Comparison of ENCODE assay signal across 8 mouse cellular contexts in the genomic region with DNA sequence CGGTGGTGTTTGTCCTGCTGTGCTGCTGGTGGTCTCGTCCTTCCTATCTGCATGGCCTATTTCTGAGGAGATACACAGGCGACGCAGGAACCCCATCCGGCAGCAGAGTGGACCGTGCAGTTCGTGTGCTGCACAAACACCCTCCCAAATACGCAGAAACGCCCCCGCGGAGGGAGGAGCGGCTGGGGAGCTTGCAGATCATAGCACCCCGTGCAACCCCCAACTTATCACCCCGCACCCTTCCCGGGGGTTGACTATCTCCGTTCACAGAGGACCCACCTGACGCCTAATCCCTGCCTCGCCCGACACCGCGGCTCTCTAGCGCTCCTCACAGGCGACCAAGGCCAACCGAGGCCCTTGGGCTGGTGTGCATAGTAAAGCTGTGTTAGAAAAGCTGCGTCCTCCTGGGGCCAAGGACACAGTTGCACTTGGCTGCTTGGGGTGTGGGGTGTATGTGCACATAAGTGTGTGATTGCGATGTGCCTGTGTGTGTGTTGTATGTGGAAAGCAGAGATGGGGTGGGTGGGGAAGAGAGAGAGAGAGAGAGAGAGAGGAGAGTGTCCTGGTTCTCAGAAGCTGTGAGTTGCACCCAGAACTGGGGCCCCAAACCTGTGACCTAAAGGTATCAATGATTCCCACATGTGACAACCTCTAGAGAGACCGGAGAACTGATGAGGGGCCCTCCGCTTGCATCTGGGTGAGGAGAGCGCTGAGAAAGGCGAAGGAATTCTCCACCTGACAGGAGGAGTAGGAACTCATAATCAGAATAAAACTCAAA. TPM values are rescaled to one million over a fixed set of nuclear protein-coding genes. Genes with fewer than 3 reads are reported as not detected.
DNase-seq lines count a peak whose midpoint lies in the region; ATAC-seq and TF ChIP-seq lines count a peak whose summit lies in the region.

No protein-coding gene starts in this region.

- peaks cover 6% of the 10 kb centered on the region; the same call in 1 of the 2 replicates for H3K4me1 ChIP-seq in forebrain, embryonic 15.5 days
- H3K4me1 ChIP-seq in kidney, postnatal 0 days (replicated peaks; ENCODE audit: insufficient read depth, low read length): 0 out of 2 replicates have a peak, but pooled peaks cover 3% of the 10 kb centered on the region
- peaks cover 44% of the 10 kb centered on the region for H3K4me1 ChIP-seq in liver, embryonic 11.5 days (replicated peaks; ENCODE audit: control insufficient read depth, insufficient read depth, low read length)
- H3K4me1 ChIP-seq in neural tube, embryonic 11.5 days (ENCODE audit: control insufficient read depth, insufficient read depth, low read length): no peaks in the 10 kb centered on the region

- H3K9ac ChIP-seq in forebrain, embryonic 15.5 days (replicated peaks): peak overlapping the region; percentile 33
- H3K9ac ChIP-seq in kidney, postnatal 0 days (ENCODE audit: low read depth, low read length): 0 out of 2 replicates have a peak overlapping the region, but pooled peaks have one; percentile 32
- peak overlapping the region; percentile 69 for H3K9ac ChIP-seq in liver, embryonic 11.5 days (ENCODE audit: low read depth, low read length)
- 0 out of 2 replicates have a peak overlapping the region, but pooled peaks have one; percentile 32 for H3K9ac ChIP-seq in neural tube, embryonic 11.5 days (ENCODE audit: low read length)

- peak; percentile 55 for TF ChIP-seq CTCF in kidney, postnatal 0 days (IDR thresholded peaks at IDR 0.05; ENCODE audit: low read depth)

- no peaks in the 10 kb centered on the region for H3K27me3 ChIP-seq in forebrain, embryonic 15.5 days
- H3K27me3 ChIP-seq in kidney, postnatal 0 days (ENCODE audit: insufficient read depth, low read length): no peaks in the 10 kb centered on the region
- H3K27me3 ChIP-seq in liver, embryonic 11.5 days (replicated peaks; ENCODE audit: control insufficient read depth, insufficient read depth, low read length): no peaks in the 10 kb centered on the region
- H3K27me3 ChIP-seq in neural tube, embryonic 11.5 days (ENCODE audit: control insufficient read depth, insufficient read depth, low read length): no peaks in the 10 kb centered on the region; the same call in 1 of the 2 replicates

- peak; percentile 60; the same call in 1 of the 2 replicates for ATAC-seq in forebrain, embryonic 15.5 days (replicated peaks)
- ATAC-seq in kidney, postnatal 0 days (replicated peaks; ENCODE audit: low FRiP score, low read depth): 0 out of 2 replicates have a peak, but pooled peaks have one; percentile 30
- ATAC-seq in liver, embryonic 11.5 days (replicated peaks; ENCODE audit: low FRiP score): peak; percentile 92
- ATAC-seq in neural tube, embryonic 11.5 days (ENCODE audit: insufficient read depth, low FRiP score, low TSS enrichment): no peak
- ATAC-seq in activated CD4-positive, CD25-positive, alpha-beta regulatory T cell, adult 4 months: no peak

- peak overlapping the region; percentile 32 for H3K4me3 ChIP-seq in forebrain, embryonic 15.5 days
- peak overlapping the region; percentile 15 for H3K4me3 ChIP-seq in kidney, postnatal 0 days (replicated peaks; ENCODE audit: low read depth, low read length)
- peak overlapping the region; percentile 46 for H3K4me3 ChIP-seq in liver, embryonic 11.5 days (ENCODE audit: low read depth, low read length)
- H3K4me3 ChIP-seq in neural tube, embryonic 11.5 days (ENCODE audit: low read depth, low read length): 0 out of 2 replicates have a peak overlapping the region, but pooled peaks have one; percentile 9

- H3K4me2 ChIP-seq in forebrain, embryonic 15.5 days (replicated peaks): peak overlapping the region; percentile 55
- H3K4me2 ChIP-seq in kidney, postnatal 0 days (ENCODE audit: low read length): peak overlapping the region; percentile 55
- H3K4me2 ChIP-seq in liver, embryonic 11.5 days: peak overlapping the region; percentile 70
- H3K4me2 ChIP-seq in neural tube, embryonic 11.5 days (ENCODE audit: low read depth): peak overlapping the region; percentile 50

- no peaks in the 10 kb centered on the region for H3K36me3 ChIP-seq in forebrain, embryonic 15.5 days
- no peaks in the 10 kb centered on the region for H3K36me3 ChIP-seq in kidney, postnatal 0 days (ENCODE audit: insufficient read depth, low read length)
- H3K36me3 ChIP-seq in liver, embryonic 11.5 days (ENCODE audit: control insufficient read depth, insufficient read depth, low read length): no peaks in the 10 kb centered on the region
- no peaks in the 10 kb centered on the region for H3K36me3 ChIP-seq in neural tube, embryonic 11.5 days (ENCODE audit: control insufficient read depth, insufficient read depth, low read length)

- peak; percentile 15 for DNase-seq in thymus, postnatal 14 days
- no peak for DNase-seq in thymus, postnatal 10 days (ENCODE audit: low spot score in 2 of 2)
- DNase-seq in cerebellum, adult 18-20 months: peak; percentile 64 to 67
- DNase-seq in kidney, postnatal 0 days (ENCODE audit: low spot score): peak; percentile 44
- DNase-seq in liver, embryonic 11.5 days (ENCODE audit: low spot score): peak; percentile 87
- DNase-seq in neural tube, embryonic 11.5 days (ENCODE audit: low spot score): peak; percentile 53

- WGBS in forebrain, embryonic 15.5 days: 18% methylated on average over 29 of the region's 30 CpGs
- 15% methylated on average over 28 of the region's 30 CpGs for WGBS in kidney, postnatal 0 days
- 8% methylated on average over 30 of the region's 30 CpGs for WGBS in liver, embryonic 11.5 days
- 16% methylated on average over 25 of the region's 30 CpGs for WGBS in neural tube, embryonic 11.5 days

- no peak overlapping the region for H3K27ac ChIP-seq in forebrain, embryonic 15.5 days (replicated peaks)
- H3K27ac ChIP-seq in kidney, postnatal 0 days: no peak overlapping the region
- H3K27ac ChIP-seq in liver, embryonic 11.5 days (ENCODE audit: low read depth, low read length): peak overlapping the region; percentile 98
- H3K27ac ChIP-seq in neural tube, embryonic 11.5 days (ENCODE audit: low read depth, low read length): no peak overlapping the region

- H3K9me3 ChIP-seq in forebrain, embryonic 15.5 days: no peaks in the 10 kb centered on the region
- no peaks in the 10 kb centered on the region for H3K9me3 ChIP-seq in kidney, postnatal 0 days (replicated peaks; ENCODE audit: low read length)
- no peaks in the 10 kb centered on the region for H3K9me3 ChIP-seq in liver, embryonic 11.5 days (ENCODE audit: control insufficient read depth, low read length)
- no peaks in the 10 kb centered on the region for H3K9me3 ChIP-seq in neural tube, embryonic 11.5 days (ENCODE audit: control insufficient read depth, low read length)

RNA-seq across cellular contexts. Expression of gene Pklr, which starts 3.5 kb away (rescaled TPM):
- polyA plus RNA-seq in forebrain, embryonic 15.5 days (2015; fragmentation: Nextera tagmentation; extraction: Ambion mirVana): 0.06 and 0.10 TPM in 2 replicates
- polyA plus RNA-seq in kidney, postnatal 0 days (2015; fragmentation: Nextera tagmentation; extraction: Ambion mirVana): 3.7 and 6.8 TPM in 2 replicates
- polyA plus RNA-seq in liver, embryonic 11.5 days (2014; fragmentation: Nextera tagmentation; extraction: Ambion mirVana): 117 and 144 TPM in 2 replicates
- polyA plus RNA-seq in neural tube, embryonic 11.5 days (2014; fragmentation: Nextera tagmentation; extraction: Ambion mirVana): 1.5 and 2.4 TPM in 2 replicates
- not detected for polyA plus RNA-seq in activated CD4-positive, CD25-positive, alpha-beta regulatory T cell, adult 4 months (2017; shearing (Covaris generic))

RNA-seq across cellular contexts. Expression of gene Hcn3, which starts 27.5 kb away (rescaled TPM):
- 30.1 and 34.3 TPM in 2 replicates for polyA plus RNA-seq in forebrain, embryonic 15.5 days (2015; fragmentation: Nextera tagmentation; extraction: Ambion mirVana)
- 0.71 and 0.91 TPM in 2 replicates for polyA plus RNA-seq in kidney, postnatal 0 days (2015; fragmentation: Nextera tagmentation; extraction: Ambion mirVana)
- 1.2 and 1.6 TPM in 2 replicates for polyA plus RNA-seq in liver, embryonic 11.5 days (2014; fragmentation: Nextera tagmentation; extraction: Ambion mirVana)
- 5.2 and 7.5 TPM in 2 replicates for polyA plus RNA-seq in neural tube, embryonic 11.5 days (2014; fragmentation: Nextera tagmentation; extraction: Ambion mirVana)
- under 1 TPM; 0.50 to 0.69 TPM for polyA plus RNA-seq in activated CD4-positive, CD25-positive, alpha-beta regulatory T cell, adult 4 months (2017; shearing (Covaris generic))

RNA-seq across cellular contexts. Expression of gene Fdps, which starts 30.7 kb away (rescaled TPM):
- polyA plus RNA-seq in forebrain, embryonic 15.5 days (2015; fragmentation: Nextera tagmentation; extraction: Ambion mirVana): 364 and 375 TPM in 2 replicates
- 138 and 150 TPM in 2 replicates for polyA plus RNA-seq in kidney, postnatal 0 days (2015; fragmentation: Nextera tagmentation; extraction: Ambion mirVana)
- 284 and 300 TPM in 2 replicates for polyA plus RNA-seq in liver, embryonic 11.5 days (2014; fragmentation: Nextera tagmentation; extraction: Ambion mirVana)
- 384 TPM in 2 replicates for polyA plus RNA-seq in neural tube, embryonic 11.5 days (2014; fragmentation: Nextera tagmentation; extraction: Ambion mirVana)
- 10 to 100 TPM; 75.1 to 83.8 TPM for polyA plus RNA-seq in activated CD4-positive, CD25-positive, alpha-beta regulatory T cell, adult 4 months (2017; shearing (Covaris generic))

RNA-seq across cellular contexts. Expression of gene Gm43738, which starts 31.6 kb away (rescaled TPM):
- polyA plus RNA-seq in forebrain, embryonic 15.5 days (2015; fragmentation: Nextera tagmentation; extraction: Ambion mirVana): not detected in 2 replicates
- polyA plus RNA-seq in kidney, postnatal 0 days (2015; fragmentation: Nextera tagmentation; extraction: Ambion mirVana): not detected in 2 replicates
- polyA plus RNA-seq in liver, embryonic 11.5 days (2014; fragmentation: Nextera tagmentation; extraction: Ambion mirVana): 0.14 TPM in 1 of 2 replicates, not detected in the other
- polyA plus RNA-seq in neural tube, embryonic 11.5 days (2014; fragmentation: Nextera tagmentation; extraction: Ambion mirVana): 0.12 TPM in 1 of 2 replicates, not detected in the other
- polyA plus RNA-seq in activated CD4-positive, CD25-positive, alpha-beta regulatory T cell, adult 4 months (2017; shearing (Covaris generic)): under 1 TPM in 1 of 2 experiments, not detected in 1; 0.23 TPM

RNA-seq across cellular contexts. Expression of gene Clk2, which starts 32.1 kb away (rescaled TPM):
- 26.5 and 26.9 TPM in 2 replicates for polyA plus RNA-seq in forebrain, embryonic 15.5 days (2015; fragmentation: Nextera tagmentation; extraction: Ambion mirVana)
- polyA plus RNA-seq in kidney, postnatal 0 days (2015; fragmentation: Nextera tagmentation; extraction: Ambion mirVana): 16.9 and 18.8 TPM in 2 replicates
- polyA plus RNA-seq in liver, embryonic 11.5 days (2014; fragmentation: Nextera tagmentation; extraction: Ambion mirVana): 18.8 and 22.8 TPM in 2 replicates
- polyA plus RNA-seq in neural tube, embryonic 11.5 days (2014; fragmentation: Nextera tagmentation; extraction: Ambion mirVana): 26.5 and 32.3 TPM in 2 replicates
- 10 to 100 TPM; 12.4 to 18.5 TPM for polyA plus RNA-seq in activated CD4-positive, CD25-positive, alpha-beta regulatory T cell, adult 4 months (2017; shearing (Covaris generic))

Comparison
In these comparisons a context has a peak if more than half of its experiments do, and no peak if none do; other contexts are left out.
1. DNase-seq: peak in thymus, postnatal 14 days (single experiment), cerebellum, adult 18-20 months (2 of 2), kidney, postnatal 0 days (single experiment), liver, embryonic 11.5 days (single experiment) and neural tube, embryonic 11.5 days (single experiment); none in thymus, postnatal 10 days (0 of 2).
2. ATAC-seq: peak in forebrain, embryonic 15.5 days (single experiment), kidney, postnatal 0 days (single experiment) and liver, embryonic 11.5 days (single experiment); none in neural tube, embryonic 11.5 days (single experiment) and activated CD4-positive, CD25-positive, alpha-beta regulatory T cell, adult 4 months (single experiment).
3. RNA of gene Pklr, which starts 3.5 kb away (polyA plus RNA-seq): 117 to 144 TPM in liver, embryonic 11.5 days; 3.7 to 6.8 TPM in kidney, postnatal 0 days, 1.5 to 2.4 TPM in neural tube, embryonic 11.5 days, 0.06 to 0.10 TPM in forebrain, embryonic 15.5 days and not detected in activated CD4-positive, CD25-positive, alpha-beta regulatory T cell, adult 4 months; every median in the first group is over 10 times any median in the second.
4. Peak in every context shown above with its lines, with median percentiles within 50 percentile points of each other: H3K4me2 ChIP-seq, H3K4me3 ChIP-seq and H3K9ac ChIP-seq.